Mouse (Mus musculus): ENCODE data around the gene Ddx10. TPM values are rescaled to one million over a fixed set of nuclear protein-coding genes. Genes with fewer than 3 reads are reported as not detected.
A peak's percentile ranks its signal among the peaks of the same experiment; 100 is the strongest.

Ddx10 gene
- total and polyA plus RNA-seq, 3 experiments = 1.2 to 11.4 (median 9.9) TPM

- no peaks in the 10 kb centered on the region; the same call in 1 of the 2 replicates for H3K79me2 ChIP-seq (replicated peaks; ENCODE audit: control insufficient read depth, insufficient read depth, low read length)
- H3K36me3 ChIP-seq (ENCODE audit: control insufficient read depth, insufficient read depth, low read length) = no peaks in the 10 kb centered on the region
- peaks cover 2% of the 10 kb centered on the region for H3K4me1 ChIP-seq (ENCODE audit: control insufficient read depth, insufficient read depth, low read length)
- peak overlapping the region; percentile 90 for H3K4me3 ChIP-seq
- intact Hi-C loops (cut with DNase I) = loop anchor here (5.0 kb wide), 2 partner anchors 360 to 420 kb away; no protein-coding TSS in a partner anchor
- 2% methylated on average over 23 of the region's 23 CpGs for WGBS
- H3K27me3 ChIP-seq (ENCODE audit: control insufficient read depth, insufficient read depth, low read length) = no peaks in the 10 kb centered on the region
- H3K27ac ChIP-seq = peak overlapping the region; percentile 58
- no peak for DNase-seq
- peak overlapping the region; percentile 64 for H3K9ac ChIP-seq (ENCODE audit: low read depth, low read length)
- TF ChIP-seq POLR2A (IDR thresholded peaks at IDR 0.05; ENCODE audit: insufficient read depth, low read depth, low read length) (no peak), CTCF (IDR thresholded peaks at IDR 0.05) (no peak), EP300 (IDR thresholded peaks at IDR 0.05; ENCODE audit: insufficient read depth, low read depth, low read length) (no peak)
Observed at GRCm38 (mm10) chr9:53247516-53247915, 337 bp downstream of the Ddx10 start.

- Histone ChIP-seq H3K4me1 (ENCODE audit: control insufficient read depth, insufficient read depth, low read length) (no peaks in the 10 kb centered on the region), H3K4me3 (no peak overlapping the region), H3K36me3 (ENCODE audit: control insufficient read depth, insufficient read depth, low read length) (no peaks in the 10 kb centered on the region), H3K27me3 (ENCODE audit: control insufficient read depth, insufficient read depth, low read length) (no peaks in the 10 kb centered on the region), H3K9ac (ENCODE audit: low read depth, low read length) (no peak overlapping the region), H3K79me2 (replicated peaks; ENCODE audit: control insufficient read depth, insufficient read depth, low read length) (no peaks in the 10 kb centered on the region), H3K27ac (no peak overlapping the region)
- peak; percentile 72 for TF ChIP-seq CTCF (IDR thresholded peaks at IDR 0.05)
- TF ChIP-seq POLR2A (IDR thresholded peaks at IDR 0.05; ENCODE audit: insufficient read depth, low read depth, low read length) = no peak
- TF ChIP-seq EP300 (IDR thresholded peaks at IDR 0.05; ENCODE audit: insufficient read depth, low read depth, low read length) = no peak
- WGBS = 75% methylated on average over 2 of the region's 2 CpGs
- DNase-seq = no peak
- intact Hi-C loops (cut with DNase I) = loop anchor here (2.0 kb wide), 1 partner anchor 919 kb away; no protein-coding TSS in a partner anchor
Observed at GRCm38 (mm10) chr9:53218181-53218580, 29.7 kb downstream of the Ddx10 start.

GRCm38 (mm10) chr9:53208283-53208682 lies 39.6 kb downstream of the Ddx10 start:
- intact Hi-C loops (cut with DNase I) = no loop called here
- H3K4me3 ChIP-seq = no peak overlapping the region
- H3K9ac ChIP-seq (ENCODE audit: low read depth, low read length) = no peak overlapping the region
- H3K27ac ChIP-seq = no peak overlapping the region
- DNase-seq = no peak
- WGBS = 93% methylated on average over 4 of the region's 4 CpGs
- peaks cover 2% of the 10 kb centered on the region; the same call in 1 of the 2 replicates for H3K36me3 ChIP-seq (ENCODE audit: control insufficient read depth, insufficient read depth, low read length)
- no peaks in the 10 kb centered on the region for H3K79me2 ChIP-seq (replicated peaks; ENCODE audit: control insufficient read depth, insufficient read depth, low read length)
- no peaks in the 10 kb centered on the region for H3K4me1 ChIP-seq (ENCODE audit: control insufficient read depth, insufficient read depth, low read length)
- no peaks in the 10 kb centered on the region for H3K27me3 ChIP-seq (ENCODE audit: control insufficient read depth, insufficient read depth, low read length)
- TF ChIP-seq POLR2A (IDR thresholded peaks at IDR 0.05; ENCODE audit: insufficient read depth, low read depth, low read length) = no peak
- TF ChIP-seq EP300 (IDR thresholded peaks at IDR 0.05; ENCODE audit: insufficient read depth, low read depth, low read length) = no peak
- TF ChIP-seq CTCF (IDR thresholded peaks at IDR 0.05) = no peak

GRCm38 (mm10) chr9:53174590-53174989 lies 73.3 kb downstream of the Ddx10 start:
- Histone ChIP-seq H3K27me3 (ENCODE audit: control insufficient read depth, insufficient read depth, low read length) (no peaks in the 10 kb centered on the region), H3K9ac (ENCODE audit: low read depth, low read length) (no peak overlapping the region), H3K36me3 (ENCODE audit: control insufficient read depth, insufficient read depth, low read length) (no peaks in the 10 kb centered on the region), H3K4me1 (ENCODE audit: control insufficient read depth, insufficient read depth, low read length) (no peaks in the 10 kb centered on the region), H3K4me3 (no peak overlapping the region), H3K27ac (no peak overlapping the region), H3K79me2 (replicated peaks; ENCODE audit: control insufficient read depth, insufficient read depth, low read length) (no peaks in the 10 kb centered on the region)
- no peak for DNase-seq
- no peak for TF ChIP-seq POLR2A (IDR thresholded peaks at IDR 0.05; ENCODE audit: insufficient read depth, low read depth, low read length)
- TF ChIP-seq CTCF (IDR thresholded peaks at IDR 0.05) = no peak
- no peak for TF ChIP-seq EP300 (IDR thresholded peaks at IDR 0.05; ENCODE audit: insufficient read depth, low read depth, low read length)
- intact Hi-C loops (cut with DNase I) = no loop called here
- WGBS = 86% methylated on average over 2 of the region's 2 CpGs

GRCm38 (mm10) chr9:53173258-53173657 lies 74.6 kb downstream of the Ddx10 start:
- Histone ChIP-seq H3K9ac (ENCODE audit: low read depth, low read length) (no peak overlapping the region), H3K36me3 (ENCODE audit: control insufficient read depth, insufficient read depth, low read length) (no peaks in the 10 kb centered on the region), H3K4me1 (ENCODE audit: control insufficient read depth, insufficient read depth, low read length) (no peaks in the 10 kb centered on the region), H3K27me3 (ENCODE audit: control insufficient read depth, insufficient read depth, low read length) (no peaks in the 10 kb centered on the region), H3K79me2 (replicated peaks; ENCODE audit: control insufficient read depth, insufficient read depth, low read length) (no peaks in the 10 kb centered on the region), H3K4me3 (no peak overlapping the region), H3K27ac (no peak overlapping the region)
- peak in 1 of 2 experiments; percentile 12 for DNase-seq
- TF ChIP-seq POLR2A (IDR thresholded peaks at IDR 0.05; ENCODE audit: insufficient read depth, low read depth, low read length) (no peak), CTCF (IDR thresholded peaks at IDR 0.05) (peak; percentile 67)
- WGBS = 61% methylated on average over 2 of the region's 2 CpGs
- intact Hi-C loops (cut with DNase I) = no loop called here

- Histone ChIP-seq H3K79me2 (replicated peaks; ENCODE audit: control insufficient read depth, insufficient read depth, low read length) (no peaks in the 10 kb centered on the region), H3K36me3 (ENCODE audit: control insufficient read depth, insufficient read depth, low read length) (no peaks in the 10 kb centered on the region), H3K4me3 (no peak overlapping the region), H3K9ac (ENCODE audit: low read depth, low read length) (no peak overlapping the region), H3K27me3 (ENCODE audit: control insufficient read depth, insufficient read depth, low read length) (no peaks in the 10 kb centered on the region), H3K4me1 (ENCODE audit: control insufficient read depth, insufficient read depth, low read length) (no peaks in the 10 kb centered on the region), H3K27ac (no peak overlapping the region)
- DNase-seq = peak; percentile 34 to 55
- intact Hi-C loops (cut with DNase I) = loop anchor here (2.0 to 5.0 kb wide), 2 partner anchors 182 to 845 kb away; no protein-coding TSS in a partner anchor
- WGBS = 28% methylated on average over 4 of the region's 4 CpGs
- TF ChIP-seq CTCF (IDR thresholded peaks at IDR 0.05) (peak; percentile 90), EP300 (IDR thresholded peaks at IDR 0.05; ENCODE audit: insufficient read depth, low read depth, low read length) (no peak)
Observed at GRCm38 (mm10) chr9:53144266-53144665, 103.6 kb downstream of the Ddx10 start.
